Mouse (Mus musculus): ENCODE measurements around the gene Med18.

GRCm38 (mm10) chr4:132411322-132412094 is 52.2 kb downstream of the Med18 start:
- TF ChIP-seq CTCF (IDR thresholded peaks at IDR 0.05; ENCODE audit: control insufficient read depth, insufficient read depth, low read length), result peak; percentile 42; the same call in 1 of the 2 replicates
- no peak for TF ChIP-seq POLR2A (IDR thresholded peaks at IDR 0.05; ENCODE audit: borderline replicate concordance, control insufficient read depth, low read depth, low read length)

Data from bone marrow, adult 2 months (tissue).